14 mouse cellular contexts compared by ENCODE assay signal in the genomic region with DNA sequence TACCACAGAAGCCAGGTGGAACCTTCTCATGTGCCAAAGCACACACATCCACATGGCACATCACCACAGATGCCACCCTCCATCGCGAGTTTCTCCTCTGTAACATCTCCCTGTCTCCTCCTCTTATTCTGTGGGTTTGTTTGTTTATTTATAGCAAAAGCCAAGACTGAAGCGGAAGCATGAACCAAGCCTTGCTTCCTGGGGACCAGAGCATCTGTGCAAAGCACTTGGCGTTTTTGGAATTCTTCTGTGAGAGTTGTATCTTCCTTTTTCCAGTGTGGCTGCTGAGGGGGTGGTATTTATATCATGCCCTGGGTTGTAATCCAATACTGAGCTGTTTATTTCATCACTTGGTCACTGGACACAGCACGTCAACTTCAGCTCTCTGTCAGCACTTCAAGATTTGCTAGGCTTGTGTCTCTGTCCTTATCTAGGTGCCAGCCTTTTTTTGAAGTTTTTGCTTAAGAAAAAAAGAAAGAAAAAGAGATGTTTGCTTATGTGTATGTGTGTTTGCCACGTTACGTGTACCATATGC.
"Had no signal": no experiment of that assay in that cellular context is flagged by ENCODE, and none has a peak within 500 bp of the region (broad histone marks: within the 10 kb centered on the region; RNA-seq: fewer than 3 reads in every experiment).

No protein-coding gene starts in this region.

- H3K9me3 ChIP-seq: limb, embryonic 15.5 days; liver, embryonic 12.5 days; lung, embryonic 15.5 days; midbrain, embryonic 12.5 days had no signal

- H3K4me3 ChIP-seq: layer of hippocampus, adult 2 months; limb, embryonic 15.5 days; liver, embryonic 12.5 days; lung, embryonic 15.5 days; midbrain, embryonic 12.5 days had no signal

- H3K9ac ChIP-seq: limb, embryonic 15.5 days; liver, embryonic 12.5 days; lung, embryonic 15.5 days; midbrain, embryonic 12.5 days had no signal

- H3K4me1 ChIP-seq: limb, embryonic 15.5 days; liver, embryonic 12.5 days; midbrain, embryonic 12.5 days had no signal

- H3K27ac ChIP-seq: layer of hippocampus, adult 2 months; limb, embryonic 15.5 days; liver, embryonic 12.5 days; lung, embryonic 15.5 days; midbrain, embryonic 12.5 days had no signal

- H3K4me2 ChIP-seq: limb, embryonic 15.5 days; liver, embryonic 12.5 days; lung, embryonic 15.5 days; midbrain, embryonic 12.5 days had no signal

- DNase-seq: kidney, postnatal 10 days; kidney, postnatal 4 days; left cerebral cortex, postnatal 4 days; lung, postnatal 14 days; right cerebral cortex, postnatal 14 days; thymus, adult 18-20 months; thymus, postnatal 14 days had no signal

- H3K27me3 ChIP-seq: limb, embryonic 15.5 days; lung, embryonic 15.5 days had no signal

- H3K36me3 ChIP-seq: limb, embryonic 15.5 days; liver, embryonic 12.5 days; lung, embryonic 15.5 days; midbrain, embryonic 12.5 days had no signal

- ATAC-seq: intestine, postnatal 0 days; liver, embryonic 12.5 days; midbrain, embryonic 16.5 days had no signal
